Mouse (Mus musculus) myocyte (in vitro differentiated cells): ENCODE measurements around the gene Ceacam9.

Experiments used
- E2F4 ChIP-seq: IDR thresholded peaks from one replicate; pipeline ENCODE4 v1.6.1; 2011; ENCODE audit warnings: mild to moderate bottlenecking, control low read depth, moderate library complexity; ENCODE audit not compliant: insufficient read depth
- MYOD1 ChIP-seq, 3 experiments: IDR thresholded peaks; one replicate each; pipeline ENCODE4 v1.6.1; 2011; ENCODE audit warnings: control low read depth in 2 of 3, low read depth in 2 of 3, mild to moderate bottlenecking in 2 of 3, moderate library complexity in 1 of 3; ENCODE audit not compliant: insufficient read length in 2 of 3, control insufficient read depth in 1 of 3
- POLR2A ChIP-seq: IDR thresholded peaks from one replicate; pipeline ENCODE4 v1.6.1; 2011; ENCODE audit warnings: low read depth, mild to moderate bottlenecking, control low read depth, moderate library complexity; ENCODE audit not compliant: insufficient read length

GRCm38 (mm10) chr7:16763463-16764218 lies 41.9 kb downstream of the Ceacam9 start:
- TF ChIP-seq POLR2A (no peak), MYOD1 (IDR thresholded peaks at IDR 0.05; ENCODE audit: control insufficient read depth in 1 of 3, insufficient read length in 2 of 3, low read depth in 2 of 3) (no peak), E2F4 (no peak)
